Mouse (Mus musculus): ENCODE data around the gene Trim56. TPM values are rescaled to one million over a fixed set of nuclear protein-coding genes. Genes with fewer than 3 reads are reported as not detected.

The Trim56 gene
- polyA plus RNA-seq, 1 experiment from 2014 or later, result 8.4 TPM

- no peaks in the 10 kb centered on the region for H3K27me3 ChIP-seq (ENCODE audit: control insufficient read depth, insufficient read depth, low read length)
- no peaks in the 10 kb centered on the region for H3K9me3 ChIP-seq (ENCODE audit: control insufficient read depth, low read length)
- H3K4me2 ChIP-seq (ENCODE audit: low read length), result no peak overlapping the region
- no peaks in the 10 kb centered on the region for H3K36me3 ChIP-seq (ENCODE audit: control insufficient read depth, insufficient read depth, low read length)
- no peak overlapping the region for H3K27ac ChIP-seq (replicated peaks in 1 of 2; ENCODE audit: control insufficient read depth in 1 of 2, insufficient read depth in 1 of 2, low read depth in 2 of 2, low read length in 2 of 2)
- WGBS, result 59% methylated on average over 11 of the region's 11 CpGs
- H3K4me1 ChIP-seq (ENCODE audit: control insufficient read depth in 2 of 2, insufficient read depth in 2 of 2, low read length in 2 of 2), result peaks cover 6 to 9% of the 10 kb centered on the region in 2 experiments; a peak in 3 of 4 replicates
- no peak for ATAC-seq (ENCODE audit: insufficient number of reproducible peaks, insufficient read depth, low FRiP score, low read depth)
- H3K4me3 ChIP-seq (ENCODE audit: control insufficient read depth in 1 of 2, insufficient read depth in 1 of 2, low read depth in 1 of 2, low read length in 2 of 2), result no peak overlapping the region
- H3K9ac ChIP-seq (ENCODE audit: low read length), result no peak overlapping the region
These were observed 17.6 kb downstream of the Trim56 start for GRCm38 (mm10) chr5:137098418-137098817.

DNA sequence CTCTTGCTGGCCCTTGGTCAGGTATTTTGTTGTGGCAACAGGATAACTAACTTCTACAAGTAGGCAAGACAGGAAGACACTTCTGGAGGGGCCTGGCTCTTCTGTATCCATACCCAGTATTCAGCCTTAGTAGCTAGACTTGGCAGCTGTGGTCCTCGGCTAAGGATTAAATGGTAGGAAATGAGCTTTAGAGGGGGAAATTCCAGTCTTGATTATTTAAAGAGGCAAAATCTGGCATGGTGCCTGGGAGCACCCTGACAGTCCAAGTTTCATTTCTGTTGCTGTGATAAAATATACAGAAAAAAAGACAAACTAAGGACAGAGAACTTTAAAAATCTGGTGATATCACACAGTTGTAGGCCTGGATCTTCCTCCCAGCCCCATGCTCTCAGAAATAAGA, 20.0 kb downstream of the Trim56 start:
- 19% methylated on average over 1 of the region's 1 CpGs for WGBS
- Histone ChIP-seq H3K9me3 (ENCODE audit: control insufficient read depth, low read length) (no peaks in the 10 kb centered on the region), H3K27ac (replicated peaks in 1 of 2; ENCODE audit: control insufficient read depth in 1 of 2, insufficient read depth in 1 of 2, low read depth in 2 of 2, low read length in 2 of 2) (peak overlapping the region; percentile 41 to 44; a peak in 1 of 4 replicates), H3K27me3 (ENCODE audit: control insufficient read depth, insufficient read depth, low read length) (no peaks in the 10 kb centered on the region), H3K4me1 (ENCODE audit: control insufficient read depth in 2 of 2, insufficient read depth in 2 of 2, low read length in 2 of 2) (peaks cover 4 to 8% of the 10 kb centered on the region in 2 experiments; a peak in 3 of 4 replicates), H3K9ac (ENCODE audit: low read length) (no peak overlapping the region), H3K36me3 (ENCODE audit: control insufficient read depth, insufficient read depth, low read length) (no peaks in the 10 kb centered on the region), H3K4me3 (ENCODE audit: control insufficient read depth in 1 of 2, insufficient read depth in 1 of 2, low read depth in 1 of 2, low read length in 2 of 2) (no peak overlapping the region), H3K4me2 (ENCODE audit: low read length) (no peak overlapping the region)
- ATAC-seq (ENCODE audit: insufficient number of reproducible peaks, insufficient read depth, low FRiP score, low read depth), result no peak

DNA sequence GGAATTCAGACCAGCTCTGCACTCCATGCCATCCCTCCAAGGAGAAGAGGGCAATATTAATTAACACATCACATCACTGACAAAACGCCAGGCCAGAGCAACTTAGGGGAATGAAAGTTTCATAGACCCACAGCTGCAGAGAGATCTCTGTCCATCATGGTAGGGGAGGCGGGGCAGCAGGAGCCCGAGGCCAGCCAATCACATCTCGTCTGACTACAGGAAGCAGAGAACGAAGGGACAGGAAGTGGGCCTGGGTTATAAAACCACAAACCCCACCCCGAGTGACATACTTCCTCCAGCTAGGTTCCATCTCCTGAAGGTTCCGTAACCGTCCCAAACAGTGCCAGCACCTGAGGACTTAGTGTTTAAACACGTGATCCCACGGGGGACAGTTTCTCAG, 20.9 kb downstream of the Trim56 start:
- no peak overlapping the region for H3K4me2 ChIP-seq (ENCODE audit: low read length)
- no peaks in the 10 kb centered on the region for H3K9me3 ChIP-seq (ENCODE audit: control insufficient read depth, low read length)
- H3K27ac ChIP-seq (replicated peaks in 1 of 2; ENCODE audit: control insufficient read depth in 1 of 2, insufficient read depth in 1 of 2, low read depth in 2 of 2, low read length in 2 of 2), result no peak overlapping the region
- H3K36me3 ChIP-seq (ENCODE audit: control insufficient read depth, insufficient read depth, low read length), result no peaks in the 10 kb centered on the region
- H3K27me3 ChIP-seq (ENCODE audit: control insufficient read depth, insufficient read depth, low read length), result no peaks in the 10 kb centered on the region
- ATAC-seq (ENCODE audit: insufficient number of reproducible peaks, insufficient read depth, low FRiP score, low read depth), result no peak
- H3K9ac ChIP-seq (ENCODE audit: low read length), result no peak overlapping the region
- 79% methylated on average over 10 of the region's 10 CpGs for WGBS
- H3K4me1 ChIP-seq (ENCODE audit: control insufficient read depth in 2 of 2, insufficient read depth in 2 of 2, low read length in 2 of 2), result peaks cover 4 to 8% of the 10 kb centered on the region in 2 experiments; a peak in 3 of 4 replicates
- no peak overlapping the region for H3K4me3 ChIP-seq (ENCODE audit: control insufficient read depth in 1 of 2, insufficient read depth in 1 of 2, low read depth in 1 of 2, low read length in 2 of 2)

GRCm38 (mm10) chr5:137093720-137094119, 22.3 kb downstream of the Trim56 start:
- Histone ChIP-seq H3K36me3 (ENCODE audit: control insufficient read depth, insufficient read depth, low read length) (no peaks in the 10 kb centered on the region), H3K4me2 (ENCODE audit: low read length) (no peak overlapping the region), H3K27me3 (ENCODE audit: control insufficient read depth, insufficient read depth, low read length) (no peaks in the 10 kb centered on the region), H3K4me3 (ENCODE audit: control insufficient read depth in 1 of 2, insufficient read depth in 1 of 2, low read depth in 1 of 2, low read length in 2 of 2) (no peak overlapping the region), H3K9me3 (ENCODE audit: control insufficient read depth, low read length) (no peaks in the 10 kb centered on the region), H3K9ac (ENCODE audit: low read length) (no peak overlapping the region), H3K4me1 (ENCODE audit: control insufficient read depth in 2 of 2, insufficient read depth in 2 of 2, low read length in 2 of 2) (peaks cover 4 to 8% of the 10 kb centered on the region in 2 experiments; a peak in 3 of 4 replicates), H3K27ac (replicated peaks in 1 of 2; ENCODE audit: control insufficient read depth in 1 of 2, insufficient read depth in 1 of 2, low read depth in 2 of 2, low read length in 2 of 2) (no peak overlapping the region)
- no peak for ATAC-seq (ENCODE audit: insufficient number of reproducible peaks, insufficient read depth, low FRiP score, low read depth)
- 66% methylated on average over 9 of the region's 9 CpGs for WGBS

DNA sequence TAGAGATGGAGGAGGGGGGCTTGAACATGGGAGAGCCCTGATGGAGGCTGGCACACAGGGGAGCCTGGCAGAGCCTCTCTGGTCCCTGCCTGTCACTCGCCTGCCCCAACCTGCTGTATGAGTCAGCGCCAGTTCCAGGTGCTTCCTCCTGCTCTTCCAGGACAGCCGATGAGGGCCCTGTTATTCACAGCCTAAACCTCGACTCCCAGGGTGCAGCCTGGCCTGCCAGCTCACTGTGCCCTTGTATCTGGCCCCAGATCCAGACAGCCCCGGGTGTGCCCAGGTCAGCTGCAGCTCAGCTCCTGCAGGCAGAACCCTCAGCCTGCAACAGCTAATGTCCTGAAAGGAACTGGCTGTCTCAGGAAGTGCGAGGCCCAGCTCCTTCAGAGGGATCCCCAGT, 24.4 kb downstream of the Trim56 start:
- no peak overlapping the region for H3K4me2 ChIP-seq (ENCODE audit: low read length)
- H3K4me3 ChIP-seq (ENCODE audit: control insufficient read depth in 1 of 2, insufficient read depth in 1 of 2, low read depth in 1 of 2, low read length in 2 of 2), result no peak overlapping the region
- H3K27me3 ChIP-seq (ENCODE audit: control insufficient read depth, insufficient read depth, low read length), result no peaks in the 10 kb centered on the region
- ATAC-seq (ENCODE audit: insufficient number of reproducible peaks, insufficient read depth, low FRiP score, low read depth), result no peak
- no peak overlapping the region for H3K27ac ChIP-seq (replicated peaks in 1 of 2; ENCODE audit: control insufficient read depth in 1 of 2, insufficient read depth in 1 of 2, low read depth in 2 of 2, low read length in 2 of 2)
- no peak overlapping the region for H3K9ac ChIP-seq (ENCODE audit: low read length)
- peaks cover 4 to 8% of the 10 kb centered on the region in 2 experiments; a peak in 3 of 4 replicates for H3K4me1 ChIP-seq (ENCODE audit: control insufficient read depth in 2 of 2, insufficient read depth in 2 of 2, low read length in 2 of 2)
- no peaks in the 10 kb centered on the region for H3K36me3 ChIP-seq (ENCODE audit: control insufficient read depth, insufficient read depth, low read length)
- no peaks in the 10 kb centered on the region for H3K9me3 ChIP-seq (ENCODE audit: control insufficient read depth, low read length)
- WGBS, result 65% methylated on average over 6 of the region's 6 CpGs

GRCm38 (mm10) chr5:137090870-137091269, 25.1 kb downstream of the Trim56 start:
- Histone ChIP-seq H3K27me3 (ENCODE audit: control insufficient read depth, insufficient read depth, low read length) (no peaks in the 10 kb centered on the region), H3K4me1 (ENCODE audit: control insufficient read depth in 2 of 2, insufficient read depth in 2 of 2, low read length in 2 of 2) (peaks cover 4 to 6% of the 10 kb centered on the region in 2 experiments; a peak in 3 of 4 replicates), H3K4me3 (ENCODE audit: control insufficient read depth in 1 of 2, insufficient read depth in 1 of 2, low read depth in 1 of 2, low read length in 2 of 2) (no peak overlapping the region), H3K9ac (ENCODE audit: low read length) (no peak overlapping the region), H3K36me3 (ENCODE audit: control insufficient read depth, insufficient read depth, low read length) (no peaks in the 10 kb centered on the region), H3K4me2 (ENCODE audit: low read length) (no peak overlapping the region), H3K9me3 (ENCODE audit: control insufficient read depth, low read length) (no peaks in the 10 kb centered on the region), H3K27ac (replicated peaks in 1 of 2; ENCODE audit: control insufficient read depth in 1 of 2, insufficient read depth in 1 of 2, low read depth in 2 of 2, low read length in 2 of 2) (no peak overlapping the region)
- 58% methylated on average over 10 of the region's 10 CpGs for WGBS
- no peak for ATAC-seq (ENCODE audit: insufficient number of reproducible peaks, insufficient read depth, low FRiP score, low read depth)

DNA sequence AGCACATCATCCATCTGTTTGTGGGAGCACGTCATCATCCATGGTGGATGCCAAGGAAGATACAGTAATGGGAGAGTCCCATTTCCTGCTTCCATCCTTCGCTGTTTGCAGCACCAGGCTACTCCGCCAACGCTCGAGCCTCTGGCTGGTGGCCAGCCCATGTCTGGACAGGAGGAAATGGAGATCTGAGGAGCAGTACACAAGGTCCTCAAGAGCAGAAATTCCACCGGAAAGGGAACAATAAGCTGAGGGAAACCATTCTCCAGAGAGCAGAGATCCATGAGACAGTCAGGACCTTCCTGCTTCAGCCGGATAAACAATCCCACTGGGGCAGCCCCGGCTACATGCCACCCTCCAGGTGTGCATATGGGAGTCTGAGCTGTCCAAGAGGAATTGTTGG, 28.6 kb downstream of the Trim56 start:
- peak overlapping the region in 1 of 2 experiments; percentile 41; a peak in 1 of 4 replicates for H3K27ac ChIP-seq (replicated peaks in 1 of 2; ENCODE audit: control insufficient read depth in 1 of 2, insufficient read depth in 1 of 2, low read depth in 2 of 2, low read length in 2 of 2)
- WGBS, result 66% methylated on average over 8 of the region's 8 CpGs
- ATAC-seq (ENCODE audit: insufficient number of reproducible peaks, insufficient read depth, low FRiP score, low read depth), result 0 out of 2 replicates have a peak, but pooled peaks have one; percentile 33

GRCm38 (mm10) chr5:137085731-137086130, 30.3 kb downstream of the Trim56 start:
- ATAC-seq (ENCODE audit: insufficient number of reproducible peaks, insufficient read depth, low FRiP score, low read depth), result no peak
- Histone ChIP-seq H3K4me2 (ENCODE audit: low read length) (no peak overlapping the region), H3K27ac (replicated peaks in 1 of 2; ENCODE audit: control insufficient read depth in 1 of 2, insufficient read depth in 1 of 2, low read depth in 2 of 2, low read length in 2 of 2) (no peak overlapping the region), H3K9ac (ENCODE audit: low read length) (no peak overlapping the region), H3K4me3 (ENCODE audit: control insufficient read depth in 1 of 2, insufficient read depth in 1 of 2, low read depth in 1 of 2, low read length in 2 of 2) (no peak overlapping the region), H3K27me3 (ENCODE audit: control insufficient read depth, insufficient read depth, low read length) (no peaks in the 10 kb centered on the region), H3K4me1 (ENCODE audit: control insufficient read depth in 2 of 2, insufficient read depth in 2 of 2, low read length in 2 of 2) (peaks cover 0 to under 1% of the 10 kb centered on the region in 2 experiments; a peak in 1 of 4 replicates), H3K9me3 (ENCODE audit: control insufficient read depth, low read length) (no peaks in the 10 kb centered on the region), H3K36me3 (ENCODE audit: control insufficient read depth, insufficient read depth, low read length) (no peaks in the 10 kb centered on the region)
- WGBS, result 77% methylated on average over 3 of the region's 3 CpGs

More for the DNA sequence above, 28.6 kb downstream of the Trim56 start:
- Histone ChIP-seq H3K4me3 (ENCODE audit: control insufficient read depth in 1 of 2, insufficient read depth in 1 of 2, low read depth in 1 of 2, low read length in 2 of 2) (no peak overlapping the region), H3K4me1 (ENCODE audit: control insufficient read depth in 2 of 2, insufficient read depth in 2 of 2, low read length in 2 of 2) (peaks cover 2 to 4% of the 10 kb centered on the region in 2 experiments; a peak in 2 of 4 replicates), H3K36me3 (ENCODE audit: control insufficient read depth, insufficient read depth, low read length) (no peaks in the 10 kb centered on the region), H3K27me3 (ENCODE audit: control insufficient read depth, insufficient read depth, low read length) (no peaks in the 10 kb centered on the region), H3K4me2 (ENCODE audit: low read length) (no peak overlapping the region), H3K9me3 (ENCODE audit: control insufficient read depth, low read length) (no peaks in the 10 kb centered on the region), H3K9ac (ENCODE audit: low read length) (no peak overlapping the region)
